Mouse (Mus musculus) ES-CJ7 (cell line): ENCODE measurements around the gene Slc25a29.

Source experiments
- DNase-seq: peaks from one replicate; pipeline ENCODE4 v3.0.0; 2011; ENCODE audit warnings: low read depth, low spot score

Gene Slc25a29

DNA sequence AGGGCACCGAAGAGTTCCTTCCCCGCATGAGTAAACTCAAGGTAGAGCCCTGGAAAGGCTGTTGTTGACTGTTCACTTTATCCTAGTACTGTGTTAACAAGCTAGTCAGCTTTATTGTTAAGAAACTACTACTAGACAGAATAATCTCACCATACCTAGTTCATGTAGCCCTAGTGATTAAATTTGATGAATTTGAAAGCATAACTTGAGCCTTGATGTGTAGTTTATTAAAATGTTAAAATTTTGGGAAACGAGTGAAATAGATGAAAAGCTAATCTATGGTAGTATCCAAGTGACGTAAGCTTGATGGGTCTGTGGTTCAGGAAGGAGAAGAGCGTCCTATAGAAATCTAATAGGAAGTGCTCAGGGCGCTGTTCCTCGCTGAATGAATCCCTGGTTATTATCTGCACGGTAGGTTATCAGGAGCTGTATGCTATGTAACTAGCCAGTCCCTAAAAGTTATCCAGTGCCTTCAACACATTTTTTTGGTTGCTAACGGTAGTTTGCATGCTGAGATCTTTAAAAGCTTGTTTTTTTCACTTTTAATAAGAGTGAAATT lies 40.6 kb downstream of the Slc25a29 start:
- DNase-seq, result no peak

DNA sequence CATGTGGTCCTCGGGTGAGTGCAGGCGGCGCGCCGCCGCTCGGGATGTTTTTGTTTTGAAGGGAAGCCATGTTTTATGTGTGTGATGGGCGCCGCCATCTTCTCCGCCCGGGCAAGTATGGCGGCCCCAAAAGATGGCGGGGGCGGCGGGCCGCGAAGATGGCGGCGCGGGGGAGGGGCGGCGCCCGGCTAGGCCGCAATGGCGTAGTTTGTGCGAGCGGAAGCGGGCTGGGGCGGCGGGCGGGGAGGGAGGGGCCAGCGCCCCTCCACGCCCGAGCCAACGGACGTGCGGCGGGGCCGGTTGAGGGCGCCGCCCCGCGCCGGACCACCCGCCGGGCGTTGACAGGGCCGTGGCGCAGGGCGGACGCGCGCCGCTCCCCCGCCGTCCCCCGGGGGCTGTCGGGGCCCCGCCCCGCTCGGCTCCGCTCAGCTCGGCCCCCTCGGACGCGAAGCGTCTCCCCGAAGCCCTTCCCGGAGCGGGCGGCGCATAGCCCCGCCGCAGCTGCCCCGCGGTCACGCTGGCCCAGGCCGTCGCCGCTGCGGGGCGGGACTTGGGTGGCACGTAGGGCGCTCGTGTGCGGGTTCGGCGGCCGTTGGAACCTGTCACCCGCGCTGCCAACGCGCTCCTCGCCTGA lies 41.5 kb downstream of the Slc25a29 start:
- peak; percentile 69 for DNase-seq

DNA sequence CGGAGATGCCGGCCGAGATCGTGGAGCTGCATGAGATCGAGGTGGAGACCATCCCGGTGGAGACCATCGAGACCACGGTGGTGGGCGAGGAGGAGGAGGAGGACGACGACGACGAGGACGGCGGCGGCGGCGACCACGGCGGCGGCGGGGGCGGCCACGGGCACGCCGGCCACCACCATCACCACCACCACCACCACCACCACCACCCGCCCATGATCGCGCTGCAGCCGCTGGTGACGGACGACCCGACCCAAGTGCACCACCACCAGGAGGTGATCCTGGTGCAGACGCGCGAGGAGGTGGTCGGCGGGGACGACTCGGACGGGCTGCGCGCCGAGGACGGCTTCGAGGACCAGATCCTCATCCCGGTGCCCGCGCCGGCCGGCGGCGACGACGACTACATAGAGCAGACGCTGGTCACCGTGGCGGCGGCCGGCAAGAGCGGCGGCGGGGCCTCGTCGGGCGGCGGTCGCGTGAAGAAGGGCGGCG lies 42.2 kb downstream of the Slc25a29 start:
- no peak for DNase-seq

DNA sequence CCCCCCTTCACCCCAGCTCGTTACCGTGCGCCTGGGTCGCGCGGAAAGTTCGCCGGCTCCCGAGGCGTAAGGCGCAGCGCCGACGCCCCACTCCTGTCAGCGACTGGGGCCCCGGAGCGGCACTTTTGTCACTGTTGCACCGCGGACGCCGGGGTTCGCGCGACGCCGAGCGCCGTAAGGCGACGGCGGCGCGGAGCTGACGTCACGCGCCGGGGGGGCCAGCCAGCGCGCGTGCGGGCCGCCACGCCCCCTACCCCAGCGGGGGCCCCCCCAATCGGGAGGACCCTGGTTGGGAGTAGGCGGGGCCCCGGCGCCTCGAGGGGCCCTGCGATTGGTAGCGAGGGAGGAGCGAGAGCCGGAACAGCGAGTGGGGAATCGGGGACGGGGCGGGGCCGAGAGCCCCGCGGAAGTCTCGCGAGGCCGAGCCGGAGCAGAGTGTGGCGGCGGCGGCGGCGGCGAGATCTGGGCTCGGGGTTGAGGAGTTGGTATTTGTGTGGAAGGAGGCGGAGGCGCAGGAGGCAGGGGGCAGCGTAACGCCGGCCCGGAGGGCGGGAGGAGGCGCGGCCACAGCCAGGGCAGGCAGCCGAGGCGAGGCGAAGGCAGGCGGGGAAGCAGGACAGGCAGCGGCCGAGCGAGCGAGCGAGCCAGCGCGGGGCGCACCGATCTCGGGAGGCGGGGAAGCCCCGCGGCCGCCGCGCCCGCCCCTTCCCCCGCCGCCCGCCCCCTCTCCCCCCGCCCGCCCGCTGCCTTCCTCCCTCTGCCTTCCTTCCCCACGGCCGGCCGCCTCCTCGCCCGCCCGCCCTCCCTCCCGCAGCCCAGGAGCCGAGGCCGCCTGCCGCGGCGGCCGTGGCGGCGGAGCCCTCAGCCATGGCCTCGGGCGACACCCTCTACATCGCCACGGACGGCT lies 42.9 kb downstream of the Slc25a29 start, which contains the start of gene Yy1:
Yy1 (plus strand) TSS at position 428 of the 907 bp plus-strand sequence.
- DNase-seq, result peak; percentile 96

DNA sequence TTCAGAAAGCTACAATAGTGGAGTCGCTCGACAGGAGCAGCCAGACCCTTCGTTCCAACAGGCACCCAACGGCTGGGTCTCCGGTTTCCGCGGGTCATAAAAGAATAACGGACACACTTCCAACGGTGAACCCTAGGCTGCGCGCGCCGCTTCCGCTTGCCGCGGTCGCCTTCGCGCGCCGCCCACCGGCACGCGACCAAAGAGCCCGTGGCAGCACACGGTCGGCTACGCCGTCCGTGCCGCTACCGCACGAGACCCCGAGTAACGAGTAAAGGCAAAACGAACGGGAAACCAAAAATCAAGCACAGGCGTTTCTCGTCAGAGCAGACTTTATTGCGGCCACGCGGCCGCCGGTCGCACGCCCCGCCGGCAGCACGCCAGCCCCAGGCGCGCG lies 43.5 kb downstream of the Slc25a29 start:
- DNase-seq, result peak; percentile 85

DNA sequence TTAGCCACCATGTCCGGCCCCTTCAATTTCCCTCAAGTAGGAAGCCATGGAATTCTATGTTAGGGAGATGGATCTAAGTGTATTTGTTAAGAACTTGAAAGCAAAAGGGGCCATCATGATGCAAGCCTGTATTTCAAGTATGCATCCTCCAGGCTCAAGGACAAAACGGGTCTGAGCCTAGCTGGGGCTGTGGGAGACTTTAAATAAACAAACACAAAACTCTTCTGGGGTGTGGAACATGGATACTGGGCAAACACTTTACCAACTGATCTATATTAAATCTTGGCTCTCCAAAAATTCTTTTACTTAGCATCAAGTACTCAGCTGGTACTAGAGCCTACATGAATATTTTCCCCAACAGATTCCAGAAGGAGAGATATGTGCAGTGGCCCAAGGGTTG lies 48.4 kb downstream of the Slc25a29 start:
- no peak for DNase-seq

DNA sequence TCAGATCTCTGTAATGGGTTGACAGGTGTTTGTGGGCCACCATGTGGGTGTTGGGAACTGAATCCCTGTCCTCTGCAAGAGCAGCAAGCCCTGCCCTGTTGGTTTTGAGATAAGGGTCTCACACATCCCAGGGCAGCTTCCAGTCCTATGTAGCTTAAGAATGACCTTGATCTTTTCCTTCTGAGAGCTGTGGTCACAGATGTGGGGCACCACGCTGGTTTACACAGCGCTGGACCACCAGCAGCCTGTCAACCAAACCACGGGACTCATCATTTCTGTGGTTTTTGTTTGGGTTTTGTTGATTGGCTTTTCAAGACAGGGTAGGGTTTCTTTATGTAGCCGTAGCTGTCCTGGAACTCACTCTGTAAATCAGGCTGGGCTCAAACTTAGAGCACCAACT lies 50.5 kb downstream of the Slc25a29 start:
- no peak for DNase-seq

DNA sequence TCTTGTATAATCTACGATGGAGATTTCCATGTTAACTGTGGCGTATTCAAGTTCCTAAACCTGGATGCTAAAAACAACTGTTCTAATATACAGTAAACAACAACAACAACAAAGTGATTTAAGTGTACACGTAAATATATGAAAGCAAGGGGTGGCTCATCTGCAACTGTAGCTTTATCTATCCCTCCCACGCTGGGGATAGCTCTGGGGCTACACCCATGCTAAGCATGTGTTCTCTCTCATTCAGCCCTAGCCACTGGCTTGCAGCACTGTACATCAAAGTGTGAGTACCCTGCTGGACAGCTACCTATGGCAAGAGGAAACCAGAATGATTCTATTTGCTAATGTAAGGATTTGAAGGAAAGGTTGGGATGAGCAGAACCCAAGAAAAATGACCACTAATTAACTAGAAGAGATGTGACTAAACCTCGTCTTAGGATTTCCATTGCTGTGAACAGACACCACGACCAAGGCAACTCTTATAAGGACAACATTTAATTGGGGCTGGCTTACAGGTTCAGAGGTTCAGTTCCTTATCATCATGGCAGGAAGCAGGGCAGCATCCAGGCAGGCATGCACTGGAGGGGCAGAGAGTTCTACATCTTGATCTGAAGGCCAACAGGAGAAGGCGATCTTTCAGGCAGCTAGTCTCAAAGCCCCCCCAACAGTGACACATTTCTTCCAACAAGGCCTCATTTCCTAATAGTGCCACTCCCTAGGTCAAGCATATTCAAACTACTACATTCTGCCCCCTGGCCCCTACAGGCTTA lies 55.4 kb downstream of the Slc25a29 start:
- no peak for DNase-seq
